Mouse (Mus musculus): ENCODE data around the gene Prdx2.

DNA sequence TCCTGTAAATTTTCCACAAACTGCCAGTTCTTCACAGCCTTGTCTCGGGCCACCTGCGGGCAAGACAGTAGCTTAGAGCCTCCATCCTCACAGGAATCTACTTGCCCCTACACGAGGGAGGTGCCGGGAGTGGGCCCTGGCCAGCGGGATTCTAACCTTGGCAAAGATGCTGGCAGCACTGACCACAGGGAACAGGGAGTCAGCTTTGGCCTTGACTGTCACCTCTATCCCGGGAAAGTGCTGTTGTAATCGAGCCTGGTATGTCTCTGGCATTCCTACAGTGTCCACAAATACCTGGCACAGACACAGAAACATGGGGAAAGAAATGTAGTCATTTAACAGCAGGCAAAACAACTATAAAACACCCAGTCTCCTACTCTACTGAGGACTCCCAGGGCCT lies 9.6 kb upstream of the Prdx2 start:
- TF ChIP-seq CTCF (IDR thresholded peaks at IDR 0.05; ENCODE audit: low read depth) (no peak), EP300 (optimal IDR thresholded peaks at IDR 0.05) (no peak)

All from stomach, postnatal 0 days (tissue).